8 mouse cellular contexts compared by ENCODE assay signal in the genomic region with DNA sequence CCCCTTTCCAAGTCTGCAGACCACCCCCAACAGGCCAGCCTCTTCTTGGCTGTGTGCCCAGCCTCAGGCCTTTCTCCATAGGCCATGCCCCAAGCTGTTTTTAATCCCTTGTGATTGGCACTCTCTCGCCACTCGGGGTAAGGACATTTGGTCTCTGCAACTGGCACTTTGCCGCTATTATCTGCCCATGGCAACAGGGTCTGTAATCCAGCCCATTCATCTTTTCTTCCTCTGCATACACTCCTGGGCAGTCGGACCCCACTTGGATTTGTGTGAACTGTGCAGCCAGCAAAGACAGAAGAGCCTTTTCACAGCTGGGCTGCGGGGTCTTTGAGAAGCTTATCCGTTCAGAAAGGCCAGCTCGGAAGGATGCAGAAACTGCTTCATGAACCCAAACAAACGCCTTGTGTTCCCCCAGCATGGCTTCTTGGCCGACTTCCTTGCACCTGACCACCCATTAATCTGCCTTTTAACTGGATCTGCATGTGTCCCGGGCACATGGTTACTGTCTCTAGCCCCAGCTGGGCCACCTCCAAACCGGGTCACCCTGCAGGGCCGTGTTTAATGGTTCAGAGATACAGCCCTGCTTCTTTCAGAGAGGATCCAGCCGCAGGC.
DNase-seq lines count a peak whose midpoint lies in the region; ATAC-seq lines count a peak whose summit lies in the region.

No protein-coding gene starts in this region.

- intact Hi-C loops in heart, postnatal 25 days (cut with DNase I), result no loop called here

- peaks cover 30% of the 10 kb centered on the region for H3K4me1 ChIP-seq in heart, embryonic 13.5 days
- peaks cover 47% of the 10 kb centered on the region for H3K4me1 ChIP-seq in forebrain, embryonic 14.5 days (ENCODE audit: control insufficient read depth, insufficient read depth, low read length)
- peaks cover 48% of the 10 kb centered on the region for H3K4me1 ChIP-seq in neural tube, embryonic 15.5 days

- no peak overlapping the region for H3K4me2 ChIP-seq in heart, embryonic 13.5 days
- H3K4me2 ChIP-seq in forebrain, embryonic 14.5 days (ENCODE audit: low read length), result 0 out of 2 replicates have a peak overlapping the region, but pooled peaks have one; percentile 18
- no peak overlapping the region for H3K4me2 ChIP-seq in neural tube, embryonic 15.5 days

- ATAC-seq in heart, embryonic 13.5 days (ENCODE audit: extremely low read depth, insufficient number of reproducible peaks, low FRiP score, low TSS enrichment), result no peak
- peak; percentile 70; the same call in 1 of the 2 replicates for ATAC-seq in cerebellum, adult (ENCODE audit: insufficient number of reproducible peaks, low FRiP score, low TSS enrichment)
- peak; percentile 86 for ATAC-seq in forebrain, embryonic 14.5 days
- peak; percentile 80 for ATAC-seq in neural tube, embryonic 15.5 days (ENCODE audit: low FRiP score)

- H3K27me3 ChIP-seq in heart, embryonic 13.5 days (replicated peaks), result 0 out of 2 replicates have a peak, but pooled peaks cover 3% of the 10 kb centered on the region
- H3K27me3 ChIP-seq in forebrain, embryonic 14.5 days (replicated peaks; ENCODE audit: control insufficient read depth, insufficient read depth, low read length), result peaks cover 8% of the 10 kb centered on the region
- 0 out of 2 replicates have a peak, but pooled peaks cover 4% of the 10 kb centered on the region for H3K27me3 ChIP-seq in neural tube, embryonic 15.5 days (replicated peaks)

- H3K36me3 ChIP-seq in heart, embryonic 13.5 days, result no peaks in the 10 kb centered on the region
- no peaks in the 10 kb centered on the region for H3K36me3 ChIP-seq in forebrain, embryonic 14.5 days (ENCODE audit: control insufficient read depth, insufficient read depth, low read length)
- no peaks in the 10 kb centered on the region for H3K36me3 ChIP-seq in neural tube, embryonic 15.5 days

- H3K9me3 ChIP-seq in heart, embryonic 13.5 days, result no peaks in the 10 kb centered on the region
- H3K9me3 ChIP-seq in forebrain, embryonic 14.5 days (replicated peaks; ENCODE audit: control insufficient read depth, low read length), result no peaks in the 10 kb centered on the region
- H3K9me3 ChIP-seq in neural tube, embryonic 15.5 days (replicated peaks), result no peaks in the 10 kb centered on the region

- H3K9ac ChIP-seq in heart, embryonic 13.5 days, result no peak overlapping the region
- H3K9ac ChIP-seq in forebrain, embryonic 14.5 days (ENCODE audit: low read length), result no peak overlapping the region
- no peak overlapping the region for H3K9ac ChIP-seq in neural tube, embryonic 15.5 days (replicated peaks)

- 0 out of 2 replicates have a peak overlapping the region, but pooled peaks have one; percentile 36 for H3K27ac ChIP-seq in heart, embryonic 13.5 days (replicated peaks)
- H3K27ac ChIP-seq in forebrain, embryonic 14.5 days (ENCODE audit: low read depth, low read length), result peak overlapping the region; percentile 79
- H3K27ac ChIP-seq in neural tube, embryonic 15.5 days (replicated peaks), result peak overlapping the region; percentile 61

- no peak for DNase-seq in heart, postnatal 25 days (ENCODE audit: low spot score)
- DNase-seq in forebrain, embryonic 14.5 days (ENCODE audit: low spot score), result peak; percentile 96
- peak; percentile 70 to 71 for DNase-seq in layer of hippocampus, postnatal 10 days (ENCODE audit: low spot score in 2 of 2)
- DNase-seq in urinary bladder, postnatal 14 days (ENCODE audit: low spot score), result no peak
- DNase-seq in urinary bladder, adult 2 months (ENCODE audit: low spot score), result no peak

- H3K4me3 ChIP-seq in heart, embryonic 13.5 days, result no peak overlapping the region
- no peak overlapping the region for H3K4me3 ChIP-seq in forebrain, embryonic 14.5 days (ENCODE audit: low read depth, low read length)
- H3K4me3 ChIP-seq in neural tube, embryonic 15.5 days (replicated peaks), result no peak overlapping the region

- WGBS in heart, embryonic 13.5 days, result 41% methylated on average over 13 of the region's 13 CpGs
- WGBS in forebrain, embryonic 14.5 days, result under 1% methylated on average over 13 of the region's 13 CpGs
- 19% methylated on average over 13 of the region's 13 CpGs for WGBS in neural tube, embryonic 15.5 days

Comparison
In these comparisons a context has a peak if more than half of its experiments do, and no peak if none do; other contexts are left out.
1. DNase-seq: peak in forebrain, embryonic 14.5 days (single experiment) and layer of hippocampus, postnatal 10 days (2 of 2); none in heart, postnatal 25 days (single experiment), urinary bladder, postnatal 14 days (single experiment) and urinary bladder, adult 2 months (single experiment).
2. Peak in every context shown above with its lines, with median percentiles within 50 percentile points of each other: H3K27ac ChIP-seq.